Mouse (Mus musculus) embryo, embryonic 11.5 days (tissue): Measurements from ENCODE around the gene Cdca7l.
"Not testable (repeated sequence)": the region's sequence is repeated elsewhere in the genome, so short reads cannot be mapped to it uniquely, and the experiment has no call there.

ENCODE experiments used
- DNase-seq: peaks from one replicate; pipeline ENCODE4 v3.0.0-alpha.2; 2012; ENCODE audit warnings: low read depth, low spot score

Gene Cdca7l

DNA sequence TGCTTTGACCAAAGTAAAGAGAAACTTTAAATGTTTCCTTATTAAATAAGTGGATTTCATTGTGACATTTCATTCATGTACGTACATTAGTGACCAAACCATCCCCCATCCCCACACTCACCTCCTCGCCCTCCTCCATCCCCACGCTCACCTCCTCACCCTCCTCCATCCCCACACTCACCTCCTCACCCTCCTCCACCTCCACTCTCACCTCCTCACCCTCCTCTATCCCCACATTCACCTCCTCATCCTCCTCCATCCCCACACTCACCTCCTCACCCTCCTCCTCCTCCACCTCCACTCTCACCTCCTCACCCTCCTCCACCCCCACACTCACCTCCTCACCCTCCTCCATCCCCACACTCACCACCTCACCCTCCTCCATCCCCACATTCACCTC lies 57.2 kb downstream of the Cdca7l start:
- DNase-seq, result no peak

DNA sequence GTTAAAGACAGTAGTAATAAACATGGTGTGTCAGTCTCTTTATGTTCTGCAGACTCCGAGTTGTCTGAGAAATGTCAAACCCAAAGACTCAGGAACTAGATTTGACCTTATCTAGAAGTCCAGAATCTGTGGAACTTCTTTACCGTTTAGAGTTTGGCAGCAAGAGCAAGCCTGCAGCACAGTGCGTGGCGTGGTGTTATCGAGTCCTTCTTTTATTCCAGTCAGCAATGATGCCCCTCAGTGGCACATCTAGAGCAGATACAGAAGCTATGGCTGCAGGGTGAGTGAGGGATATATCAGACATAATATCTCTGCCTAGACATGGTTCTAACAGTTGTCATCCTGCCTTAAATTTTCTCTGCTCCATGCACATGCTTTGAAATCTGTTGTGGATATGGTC lies 58.6 kb downstream of the Cdca7l start:
- no peak for DNase-seq

DNA sequence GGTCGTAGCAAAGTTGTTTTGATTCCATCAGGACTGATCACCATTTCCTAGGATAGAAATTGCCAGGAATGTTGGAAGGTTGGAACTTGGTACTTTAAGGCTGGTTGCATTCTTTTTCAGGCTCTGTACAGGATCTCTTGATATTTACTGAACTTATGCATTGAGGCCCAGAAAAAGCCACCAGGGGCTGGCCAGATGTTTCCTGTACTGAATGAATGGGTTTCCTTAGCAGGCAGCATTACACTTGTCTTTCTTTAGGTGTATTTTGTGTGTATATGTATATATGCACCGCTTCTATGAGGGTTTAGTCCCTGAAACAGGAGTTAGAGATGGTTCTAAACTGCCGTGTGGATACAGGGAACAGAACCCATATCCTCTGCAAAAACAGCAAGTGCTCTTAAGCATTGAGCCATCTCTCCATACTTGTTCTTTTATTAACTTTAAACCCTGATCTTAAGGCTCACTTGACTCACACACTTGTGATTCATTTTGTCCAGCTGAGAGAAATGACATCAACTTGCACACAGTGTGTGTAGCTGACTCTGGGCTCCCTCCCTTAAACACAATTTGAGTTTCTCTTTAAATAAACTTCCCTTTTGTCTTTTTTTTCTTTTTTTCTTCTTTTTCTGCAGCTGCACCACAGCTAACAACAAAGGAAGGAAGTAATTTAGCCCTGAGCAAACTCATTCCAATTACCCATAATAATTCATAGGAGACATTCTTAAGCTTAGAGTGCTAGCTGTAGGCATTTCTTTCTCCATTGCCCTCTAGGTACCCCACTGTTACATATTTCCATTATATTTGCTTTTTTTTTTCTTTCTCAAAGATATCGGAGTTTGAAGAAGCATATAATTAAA lies 63.8 kb downstream of the Cdca7l start:
- DNase-seq, result no peak

- DNase-seq, result no peak
These were observed 68.2 kb downstream of the Cdca7l start for GRCm38 (mm10) chr12:117872265-117872664.

GRCm38 (mm10) chr12:117878341-117878740 lies 74.3 kb downstream of the Cdca7l start:
- DNase-seq, result no peak

DNA sequence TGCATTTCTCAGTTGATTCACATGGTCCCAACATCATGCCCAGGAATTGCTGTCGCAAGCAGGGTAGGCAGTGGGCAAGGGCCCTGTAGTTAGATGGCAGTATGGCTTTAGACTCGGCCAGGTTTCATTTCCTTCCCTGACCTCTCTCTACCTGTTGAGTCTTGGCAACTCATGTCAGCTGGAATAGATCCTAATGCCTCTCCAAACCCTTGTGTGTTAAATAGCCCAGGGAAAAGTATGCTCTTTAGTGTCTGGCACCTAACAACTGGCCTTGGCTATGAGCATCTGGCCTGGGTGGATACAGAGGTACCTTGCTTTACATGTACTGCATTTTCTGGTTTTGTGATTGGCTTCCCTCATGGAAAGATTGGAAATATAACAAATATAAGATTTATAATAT lies 80.5 kb downstream of the Cdca7l start:
- DNase-seq, result no peak

- DNase-seq, result no peak
These were observed 83.3 kb downstream of the Cdca7l start for GRCm38 (mm10) chr12:117887422-117887821.

- not testable (repeated sequence) for DNase-seq
These were observed 96.7 kb downstream of the Cdca7l start for GRCm38 (mm10) chr12:117900798-117901197.

DNA sequence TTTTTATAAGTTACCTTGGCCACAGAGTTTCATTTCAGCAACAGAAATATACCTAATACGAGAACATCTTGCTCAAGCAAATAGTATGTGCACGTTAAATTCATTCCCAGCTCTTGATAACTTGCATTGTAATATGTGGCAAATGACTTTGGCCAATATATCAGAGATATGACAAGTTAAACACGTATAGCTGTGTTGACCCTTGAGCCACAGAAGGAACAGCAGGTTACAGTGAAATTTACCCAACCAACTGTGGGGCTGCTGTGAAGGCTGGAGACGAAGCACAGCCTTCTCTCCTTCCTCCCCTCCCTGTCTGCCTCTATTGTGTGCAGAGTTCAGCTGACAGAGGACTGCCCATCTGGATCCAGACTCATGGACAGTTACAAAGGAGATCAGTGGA lies 97.3 kb downstream of the Cdca7l start:
- not testable (repeated sequence) for DNase-seq

DNA sequence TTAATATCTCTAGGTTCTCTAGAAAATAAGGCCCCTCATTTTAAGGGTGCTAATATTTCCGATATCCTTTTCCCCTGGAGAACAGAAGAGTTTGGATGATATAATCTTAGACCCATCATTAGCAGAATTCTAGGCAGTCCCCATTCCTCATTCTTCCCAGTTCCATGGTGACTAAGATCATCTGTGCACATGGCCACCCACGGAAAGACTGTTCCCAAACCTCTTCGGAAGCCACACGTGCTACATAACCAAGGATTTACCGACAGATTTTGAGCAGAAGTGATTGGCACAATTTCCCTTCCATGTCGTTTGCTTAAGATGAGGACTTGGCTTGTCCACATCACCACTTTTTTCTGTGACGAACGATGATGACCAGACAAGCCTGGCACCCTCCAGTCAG lies 99.6 kb downstream of the Cdca7l start:
- no peak for DNase-seq

GRCm38 (mm10) chr12:117905232-117905840 lies 101.2 kb downstream of the Cdca7l start:
- not testable (repeated sequence) for DNase-seq

DNA sequence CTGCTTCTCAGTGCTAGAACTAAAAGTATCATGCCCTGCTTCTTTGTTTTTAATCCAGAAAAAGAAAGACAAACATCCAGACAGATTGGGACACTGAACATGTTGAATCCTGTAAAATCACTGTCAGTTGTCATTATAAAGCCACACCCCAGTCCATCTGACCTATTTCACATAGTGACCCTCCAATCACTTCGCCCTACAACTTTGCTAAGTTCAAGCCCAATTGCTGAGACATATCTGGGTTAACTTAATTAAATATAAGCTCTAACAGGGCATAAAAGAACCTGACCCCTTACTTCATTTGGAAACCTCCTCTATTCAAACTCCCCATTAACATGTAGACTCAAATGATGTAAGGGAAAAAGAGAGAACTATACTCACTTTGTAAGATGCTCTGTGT lies 107.3 kb downstream of the Cdca7l start:
- no peak for DNase-seq

- no peak for DNase-seq
These were observed 110.6 kb downstream of the Cdca7l start for GRCm38 (mm10) chr12:117914613-117915245.

DNA sequence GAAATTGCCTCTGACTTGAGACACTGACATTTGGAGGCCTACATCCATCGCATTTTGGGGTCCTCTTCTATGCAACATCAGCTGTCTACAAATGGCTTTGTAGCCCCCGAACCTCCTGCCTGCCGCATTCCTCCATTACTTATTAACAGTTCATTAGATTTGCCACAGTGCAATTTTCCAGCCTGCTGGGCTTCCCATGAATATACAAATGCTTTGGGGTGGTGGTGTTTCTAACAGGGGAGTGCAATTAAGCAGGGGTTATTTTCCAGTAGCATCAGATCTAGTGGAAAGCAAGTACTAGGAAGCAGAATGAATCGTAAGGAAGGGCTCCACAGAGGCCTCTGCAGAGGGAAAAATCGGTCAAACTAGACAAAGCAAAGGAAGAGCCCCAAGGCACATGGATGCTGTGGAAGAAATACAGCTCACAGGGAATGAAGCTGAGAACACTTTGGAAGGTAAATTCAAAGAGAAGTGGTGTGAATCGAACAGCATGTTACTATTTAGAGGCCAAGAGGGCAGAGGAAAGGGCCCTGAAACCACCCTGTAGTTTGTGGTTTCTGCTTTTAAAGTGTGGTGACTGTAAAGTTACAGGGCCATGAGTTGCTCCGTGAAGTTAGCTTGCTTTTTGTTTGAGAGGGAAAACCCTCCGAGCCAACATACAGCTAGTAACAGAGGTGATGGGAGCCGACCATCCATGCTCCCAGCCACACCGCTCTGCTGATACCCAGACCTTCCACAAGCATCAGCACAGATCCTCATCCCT lies 111.9 kb downstream of the Cdca7l start:
- DNase-seq, result no peak
